Mouse (Mus musculus): Measurements from ENCODE around the gene Ywhag. TPM values are rescaled to one million over a fixed set of nuclear protein-coding genes. Genes with fewer than 3 reads are reported as not detected.

The Ywhag gene
- polyA plus RNA-seq, 1 experiment = 244 TPM

- Histone ChIP-seq H3K36me3 (ENCODE audit: control insufficient read depth, insufficient read depth) (no peaks in the 10 kb centered on the region), H3K4me3 (no peak overlapping the region), H3K27me3 (ENCODE audit: control insufficient read depth, insufficient read depth, insufficient read length) (no peaks in the 10 kb centered on the region), H3K79me2 (ENCODE audit: control insufficient read depth, insufficient read depth) (no peaks in the 10 kb centered on the region), H3ac (ENCODE audit: control insufficient read depth, insufficient read length) (no peak overlapping the region), H3K4me2 (ENCODE audit: low read depth) (no peak overlapping the region)
- no peak for TF ChIP-seq POLR2A (IDR thresholded peaks at IDR 0.05; ENCODE audit: insufficient read length, low read depth)
- no peak for TF ChIP-seq TCF12 (IDR thresholded peaks at IDR 0.05; ENCODE audit: insufficient read depth, poor library complexity, severe bottlenecking)
- TF ChIP-seq SRF (IDR thresholded peaks at IDR 0.05; ENCODE audit: control insufficient read depth, insufficient read length, low read depth) = no peak
- no peak for TF ChIP-seq MYOG (IDR thresholded peaks at IDR 0.05; ENCODE audit: control insufficient read depth in 1 of 3, insufficient read depth in 1 of 3, insufficient read length in 2 of 3, low read depth in 2 of 3)
- no peak for TF ChIP-seq POLR2AphosphoS2 (IDR thresholded peaks at IDR 0.05; ENCODE audit: insufficient read length, low read depth)
- TF ChIP-seq CEBPB (IDR thresholded peaks at IDR 0.05; ENCODE audit: insufficient read depth, poor library complexity, severe bottlenecking) = no peak
- no peak for TF ChIP-seq TCF3 (IDR thresholded peaks at IDR 0.05; ENCODE audit: insufficient read length, low read depth)
- no peak for TF ChIP-seq USF1 (IDR thresholded peaks at IDR 0.05; ENCODE audit: low read depth)
- TF ChIP-seq REST (IDR thresholded peaks at IDR 0.05; ENCODE audit: insufficient read depth, insufficient read length) = no peak
- no peak for TF ChIP-seq MYOD1 (IDR thresholded peaks at IDR 0.05; ENCODE audit: control insufficient read depth in 1 of 3, insufficient read length in 2 of 3, low read depth in 2 of 3)
- TF ChIP-seq MAX (IDR thresholded peaks at IDR 0.05; ENCODE audit: low read depth) = no peak
Observed at GRCm38 (mm10) chr5:135966866-135967265, 32.5 kb upstream of the Ywhag start.

- H3K36me3 ChIP-seq (ENCODE audit: control insufficient read depth, insufficient read depth) = no peaks in the 10 kb centered on the region
- no peak overlapping the region for H3K4me3 ChIP-seq
- H3K79me2 ChIP-seq (ENCODE audit: control insufficient read depth, insufficient read depth) = peaks cover 9% of the 10 kb centered on the region
- no peak for TF ChIP-seq TCF3 (IDR thresholded peaks at IDR 0.05; ENCODE audit: insufficient read length, low read depth)
- TF ChIP-seq CEBPB (IDR thresholded peaks at IDR 0.05; ENCODE audit: insufficient read depth, poor library complexity, severe bottlenecking) = no peak
- TF ChIP-seq USF1 (IDR thresholded peaks at IDR 0.05; ENCODE audit: low read depth) = no peak
- no peak for TF ChIP-seq MAX (IDR thresholded peaks at IDR 0.05; ENCODE audit: low read depth)
- no peak for TF ChIP-seq TCF12 (IDR thresholded peaks at IDR 0.05; ENCODE audit: insufficient read depth, poor library complexity, severe bottlenecking)
- no peak for TF ChIP-seq SRF (IDR thresholded peaks at IDR 0.05; ENCODE audit: control insufficient read depth, insufficient read length, low read depth)
- no peak for TF ChIP-seq MYOD1 (IDR thresholded peaks at IDR 0.05; ENCODE audit: control insufficient read depth in 1 of 3, insufficient read length in 2 of 3, low read depth in 2 of 3)
- TF ChIP-seq E2F4 (IDR thresholded peaks at IDR 0.05; ENCODE audit: insufficient read depth) = no peak
- no peak for TF ChIP-seq MYOG (IDR thresholded peaks at IDR 0.05; ENCODE audit: control insufficient read depth in 1 of 3, insufficient read depth in 1 of 3, insufficient read length in 2 of 3, low read depth in 2 of 3)
- no peak for TF ChIP-seq REST (IDR thresholded peaks at IDR 0.05; ENCODE audit: insufficient read depth, insufficient read length)
- no peak overlapping the region for H3K4me2 ChIP-seq (ENCODE audit: low read depth)
- no peak overlapping the region for H3ac ChIP-seq (ENCODE audit: control insufficient read depth, insufficient read length)
- no peaks in the 10 kb centered on the region for H3K27me3 ChIP-seq (ENCODE audit: control insufficient read depth, insufficient read depth, insufficient read length)
Observed at GRCm38 (mm10) chr5:135965501-135965930, 31.1 kb upstream of the Ywhag start.

GRCm38 (mm10) chr5:135963280-135963627 lies 28.8 kb upstream of the Ywhag start:
- no peaks in the 10 kb centered on the region for H3K36me3 ChIP-seq (ENCODE audit: control insufficient read depth, insufficient read depth)
- H3ac ChIP-seq (ENCODE audit: control insufficient read depth, insufficient read length) = peak overlapping the region; percentile 42
- peaks cover 9% of the 10 kb centered on the region for H3K79me2 ChIP-seq (ENCODE audit: control insufficient read depth, insufficient read depth)
- H3K27me3 ChIP-seq (ENCODE audit: control insufficient read depth, insufficient read depth, insufficient read length) = no peaks in the 10 kb centered on the region
- TF ChIP-seq E2F4 (IDR thresholded peaks at IDR 0.05; ENCODE audit: insufficient read depth) = no peak
- peak overlapping the region; percentile 79 for H3K4me2 ChIP-seq (ENCODE audit: low read depth)
- H3K4me3 ChIP-seq = peak overlapping the region; percentile 38

- Histone ChIP-seq H3K36me3 (ENCODE audit: control insufficient read depth, insufficient read depth) (no peaks in the 10 kb centered on the region), H3K4me2 (ENCODE audit: low read depth) (peak overlapping the region; percentile 79), H3K4me3 (peak overlapping the region; percentile 38), H3K27me3 (ENCODE audit: control insufficient read depth, insufficient read depth, insufficient read length) (no peaks in the 10 kb centered on the region), H3ac (ENCODE audit: control insufficient read depth, insufficient read length) (peak overlapping the region; percentile 42), H3K79me2 (ENCODE audit: control insufficient read depth, insufficient read depth) (peaks cover 9% of the 10 kb centered on the region)
- peak in 2 of 3 experiments; percentile 2 to 21 for TF ChIP-seq MYOD1 (IDR thresholded peaks at IDR 0.05; ENCODE audit: control insufficient read depth in 1 of 3, insufficient read length in 2 of 3, low read depth in 2 of 3)
- no peak for TF ChIP-seq REST (IDR thresholded peaks at IDR 0.05; ENCODE audit: insufficient read depth, insufficient read length)
- TF ChIP-seq CEBPB (IDR thresholded peaks at IDR 0.05; ENCODE audit: insufficient read depth, poor library complexity, severe bottlenecking) = no peak
- TF ChIP-seq E2F4 (IDR thresholded peaks at IDR 0.05; ENCODE audit: insufficient read depth) = no peak
- peak; percentile 29 for TF ChIP-seq SRF (IDR thresholded peaks at IDR 0.05; ENCODE audit: control insufficient read depth, insufficient read length, low read depth)
- no peak for TF ChIP-seq TCF3 (IDR thresholded peaks at IDR 0.05; ENCODE audit: insufficient read length, low read depth)
- no peak for TF ChIP-seq MYOG (IDR thresholded peaks at IDR 0.05; ENCODE audit: control insufficient read depth in 1 of 3, insufficient read depth in 1 of 3, insufficient read length in 2 of 3, low read depth in 2 of 3)
- peak; percentile 94 for TF ChIP-seq POLR2AphosphoS2 (IDR thresholded peaks at IDR 0.05; ENCODE audit: insufficient read length, low read depth)
- no peak for TF ChIP-seq USF1 (IDR thresholded peaks at IDR 0.05; ENCODE audit: low read depth)
- no peak for TF ChIP-seq TCF12 (IDR thresholded peaks at IDR 0.05; ENCODE audit: insufficient read depth, poor library complexity, severe bottlenecking)
- TF ChIP-seq MAX (IDR thresholded peaks at IDR 0.05; ENCODE audit: low read depth) = no peak
- peak; percentile 84 for TF ChIP-seq POLR2A (IDR thresholded peaks at IDR 0.05; ENCODE audit: insufficient read length, low read depth)
Observed at GRCm38 (mm10) chr5:135962492-135963279, 28.3 kb upstream of the Ywhag start.

- peaks cover 9% of the 10 kb centered on the region for H3K79me2 ChIP-seq (ENCODE audit: control insufficient read depth, insufficient read depth)
- H3ac ChIP-seq (ENCODE audit: control insufficient read depth, insufficient read length) = peak overlapping the region; percentile 42
- TF ChIP-seq TCF3 (IDR thresholded peaks at IDR 0.05; ENCODE audit: insufficient read length, low read depth) = no peak
- peak; percentile 65 for TF ChIP-seq POLR2AphosphoS2 (IDR thresholded peaks at IDR 0.05; ENCODE audit: insufficient read length, low read depth)
- TF ChIP-seq POLR2A (IDR thresholded peaks at IDR 0.05; ENCODE audit: insufficient read length, low read depth) = peak; percentile 56
- no peaks in the 10 kb centered on the region for H3K36me3 ChIP-seq (ENCODE audit: control insufficient read depth, insufficient read depth)
- peak overlapping the region; percentile 38 for H3K4me3 ChIP-seq
- H3K4me2 ChIP-seq (ENCODE audit: low read depth) = peak overlapping the region; percentile 98
- H3K27me3 ChIP-seq (ENCODE audit: control insufficient read depth, insufficient read depth, insufficient read length) = no peaks in the 10 kb centered on the region
Observed at GRCm38 (mm10) chr5:135962125-135962491, 27.7 kb upstream of the Ywhag start.
